Mouse (Mus musculus): ENCODE results near the gene Kcnj12.

DNA sequence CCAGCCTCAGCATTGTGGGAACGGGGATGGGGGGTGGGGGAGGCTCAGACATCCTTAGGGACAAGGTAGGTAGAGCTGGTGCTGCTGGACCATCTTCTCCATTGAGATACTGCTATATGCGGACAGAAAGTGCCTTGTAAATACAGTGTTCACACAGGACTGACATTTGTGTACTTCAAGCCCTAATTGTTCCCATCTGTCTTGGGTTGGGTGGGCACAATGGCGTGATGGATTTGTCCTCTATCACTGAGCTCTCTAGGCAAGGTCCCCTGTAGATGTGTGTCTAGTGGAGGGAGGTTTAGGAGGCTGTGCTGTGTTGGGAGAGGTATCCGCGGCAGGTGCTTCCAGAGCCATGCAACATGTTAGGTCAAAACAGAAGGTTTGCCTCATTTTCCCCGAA, 2.0 kb downstream of the Kcnj12 start:
- TF ChIP-seq CTCF (IDR thresholded peaks at IDR 0.05; ENCODE audit: low read depth) (no peak), EP300 (IDR thresholded peaks at IDR 0.05; ENCODE audit: low read depth) (no peak)

Data from liver, postnatal 0 days (tissue).